Mouse (Mus musculus): ENCODE data around the gene Nipsnap2. TPM values are rescaled to one million over a fixed set of nuclear protein-coding genes. Genes with fewer than 3 reads are reported as not detected.

Nipsnap2 gene
- polyA plus RNA-seq, 1 experiment: 74.5 TPM

- TF ChIP-seq GATA1 (IDR thresholded peaks at IDR 0.05; ENCODE audit: low read length): no peak
These were observed 61.3 kb downstream of the Nipsnap2 start for GRCm38 (mm10) chr5:129786161-129786560.

GRCm38 (mm10) chr5:129786818-129787790, 62.2 kb downstream of the Nipsnap2 start, which contains the start of gene Psph:
Gene Psph, minus strand, starts transcription at chr5:129787449.
- no peak for TF ChIP-seq GATA1 (IDR thresholded peaks at IDR 0.05; ENCODE audit: low read length)

DNA sequence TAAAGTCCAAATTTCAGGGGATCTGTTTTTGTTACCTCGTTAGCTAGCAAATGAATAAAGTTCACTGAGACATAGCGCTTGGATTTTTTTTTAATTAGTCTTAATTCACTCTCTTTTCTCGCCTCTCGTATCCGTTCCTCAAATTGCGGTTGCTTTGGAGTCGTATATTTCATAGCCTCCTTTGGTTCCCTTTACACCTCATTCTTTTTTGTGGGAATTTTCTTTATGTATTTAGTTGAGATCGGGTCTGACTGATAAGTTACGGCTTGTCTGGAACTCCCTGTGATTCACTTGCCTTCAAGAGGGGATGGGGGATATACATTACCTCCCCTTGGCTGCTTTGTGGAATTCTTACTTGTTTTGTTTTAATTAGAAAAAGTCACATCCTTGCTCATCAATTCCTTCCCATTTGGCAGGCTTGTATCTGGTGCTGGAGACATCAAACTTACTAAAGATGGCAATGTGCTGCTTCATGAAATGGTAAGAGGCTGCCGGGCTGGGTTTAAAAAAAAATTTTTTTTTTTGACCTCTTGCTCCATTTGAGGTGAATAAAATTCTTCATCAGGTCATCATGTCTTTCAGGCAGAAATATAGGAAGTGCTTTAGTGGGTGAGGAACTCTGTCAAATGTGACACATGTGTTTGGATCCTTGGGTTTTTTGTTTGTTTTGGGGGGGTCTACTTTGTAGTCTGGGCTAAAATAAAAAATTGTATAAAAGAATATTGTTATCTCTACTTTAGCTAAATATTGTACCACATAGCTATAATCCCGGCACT, 63.1 kb downstream of the Nipsnap2 start:
- TF ChIP-seq GATA1 (IDR thresholded peaks at IDR 0.05; ENCODE audit: low read length): no peak

Other genes starting within 250 kb of the Nipsnap2 start
- 102 and 105 TPM in 2 replicates for gene Sfswap, start 223.8 kb upstream of the Nipsnap2 start, polyA plus RNA-seq (2012)
- gene Mmp17, start 140.9 kb upstream of the Nipsnap2 start, polyA plus RNA-seq (2012): 0.01 TPM in 1 of 2 replicates, not detected in the other
- 0.03 and 0.04 TPM in 2 replicates for gene Zfp11, start 55.0 kb upstream of the Nipsnap2 start, polyA plus RNA-seq (2012)
- not detected in 2 replicates for gene Sept14, start 16.6 kb upstream of the Nipsnap2 start, polyA plus RNA-seq (2012)
- 30.7 and 36.4 TPM in 2 replicates for gene Mrps17, start 9.6 kb upstream of the Nipsnap2 start, polyA plus RNA-seq (2012)
- 10.3 and 76.9 TPM in 2 replicates for gene Psph, start 62.4 kb downstream of the Nipsnap2 start, polyA plus RNA-seq (2012)
- gene Sumf2, start 121.9 kb downstream of the Nipsnap2 start, polyA plus RNA-seq (2012): 29.0 and 30.2 TPM in 2 replicates
- gene Chchd2, start 162.4 kb downstream of the Nipsnap2 start, polyA plus RNA-seq (2012): 790 and 931 TPM in 2 replicates
- 9.3 and 12.2 TPM in 2 replicates for gene Zbed5, start 170.7 kb downstream of the Nipsnap2 start, polyA plus RNA-seq (2012)
- gene Phkg1, start 173.5 kb downstream of the Nipsnap2 start, polyA plus RNA-seq (2012): not detected in 2 replicates
- gene Nupr1l, start 183.5 kb downstream of the Nipsnap2 start, polyA plus RNA-seq (2012): 2.8 and 4.3 TPM in 2 replicates
- 21.0 and 29.4 TPM in 2 replicates for gene Vkorc1l1, start 216.9 kb downstream of the Nipsnap2 start, polyA plus RNA-seq (2012)